Mouse (Mus musculus): ENCODE measurements at regions not wholly inside any gene's neighbourhood (a gene's known extent, or its start where the extent isn't known, plus 50 kb on each side); places are given as distances from the start of the nearest gene placed in this dataset.

- no peak for DNase-seq (ENCODE audit: low spot score in 2 of 2)
Measured at GRCm38 (mm10) chr8:125327006-125327405, 242.6 kb downstream of the Sipa1l2 start.

- DNase-seq (ENCODE audit: low spot score in 2 of 2), result no peak
Measured at GRCm38 (mm10) chr8:125325736-125326135, 243.9 kb downstream of the Sipa1l2 start.

GRCm38 (mm10) chr8:125322561-125322960, 247.0 kb downstream of the Sipa1l2 start:
- no peak for DNase-seq (ENCODE audit: low spot score in 2 of 2)

- DNase-seq (ENCODE audit: low spot score in 2 of 2), result no peak
Measured at GRCm38 (mm10) chr8:125317584-125317991, 252.0 kb downstream of the Sipa1l2 start.

- DNase-seq (ENCODE audit: low spot score in 2 of 2), result no peak
Measured at GRCm38 (mm10) chr8:125315736-125316135, 253.9 kb downstream of the Sipa1l2 start.

- no peak for DNase-seq (ENCODE audit: low spot score in 2 of 2)
Measured at GRCm38 (mm10) chr8:125314996-125315395, 254.6 kb downstream of the Sipa1l2 start.

- DNase-seq (ENCODE audit: low spot score in 2 of 2), result no peak
Measured at GRCm38 (mm10) chr8:125314221-125314984, 255.2 kb downstream of the Sipa1l2 start.

- no peak for DNase-seq (ENCODE audit: low spot score in 2 of 2)
Measured at GRCm38 (mm10) chr8:125311228-125312053, 257.4 kb downstream of the Disc1 start.
